Mouse (Mus musculus) naive thymus-derived CD4-positive, alpha-beta T cell, adult 2 months (primary cell): ENCODE measurements around the gene Mchr1.

ENCODE experiments used
- DNase-seq: peaks from one replicate; pipeline ENCODE4 v3.0.0-alpha.2; 2011; ENCODE audit warnings: low read depth

Gene Mchr1

GRCm38 (mm10) chr15:81273361-81273760, 38.1 kb downstream of the Mchr1 start:
- no peak for DNase-seq

GRCm38 (mm10) chr15:81277928-81278327, 42.6 kb downstream of the Mchr1 start:
- DNase-seq, result no peak

GRCm38 (mm10) chr15:81278699-81279098, 43.4 kb downstream of the Mchr1 start:
- DNase-seq, result no peak

GRCm38 (mm10) chr15:81284121-81284734, 48.9 kb downstream of the Mchr1 start:
- no peak for DNase-seq
